34 mouse cellular contexts compared by ENCODE assay signal in genomic region chr5:27453201-27453845, GRCm38 (mm10). TPM values are rescaled to one million over a fixed set of nuclear protein-coding genes. Genes with fewer than 3 reads are reported as not detected.
DNase-seq lines count a peak whose midpoint lies in the region; ATAC-seq and TF ChIP-seq lines count a peak whose summit lies in the region.
"Had no signal": no experiment of that assay in that cellular context is flagged by ENCODE, and none has a peak within 500 bp of the region (broad histone marks: within the 10 kb centered on the region; RNA-seq: fewer than 3 reads in every experiment).

No protein-coding gene starts in this region.

- H3K27ac ChIP-seq in forebrain, postnatal 0 days (ENCODE audit: low read depth, low read length), result no peak overlapping the region
- H3K27ac ChIP-seq in kidney, embryonic 16.5 days (ENCODE audit: low read length), result no peak overlapping the region
- H3K27ac ChIP-seq: embryonic facial prominence, embryonic 13.5 days; forebrain, embryonic 13.5 days; heart, embryonic 15.5 days; hindbrain, embryonic 13.5 days; midbrain, embryonic 15.5 days; neural tube, embryonic 12.5 days; stomach, postnatal 0 days had no signal

- 42% methylated on average over 3 of the region's 3 CpGs for WGBS in forebrain, postnatal 0 days
- WGBS in kidney, embryonic 16.5 days, result 34% methylated on average over 3 of the region's 3 CpGs

- no peak for TF ChIP-seq CTCF in forebrain, postnatal 0 days (IDR thresholded peaks at IDR 0.05; ENCODE audit: low read depth)

- no peaks in the 10 kb centered on the region for H3K27me3 ChIP-seq in forebrain, postnatal 0 days (ENCODE audit: insufficient read depth, low read length)
- H3K27me3 ChIP-seq in kidney, embryonic 16.5 days (ENCODE audit: insufficient read depth, low read length), result no peaks in the 10 kb centered on the region
- H3K27me3 ChIP-seq: embryonic facial prominence, embryonic 13.5 days; forebrain, embryonic 13.5 days; heart, embryonic 15.5 days; hindbrain, embryonic 13.5 days; midbrain, embryonic 15.5 days; neural tube, embryonic 12.5 days; Patski had no signal

- no peaks in the 10 kb centered on the region for H3K36me3 ChIP-seq in forebrain, postnatal 0 days (ENCODE audit: insufficient read depth)
- H3K36me3 ChIP-seq in kidney, embryonic 16.5 days (ENCODE audit: insufficient read depth, low read length), result no peaks in the 10 kb centered on the region
- H3K36me3 ChIP-seq: embryonic facial prominence, embryonic 13.5 days; heart, embryonic 15.5 days; hindbrain, embryonic 13.5 days; midbrain, embryonic 15.5 days; neural tube, embryonic 12.5 days had no signal

- no peak overlapping the region for H3K9ac ChIP-seq in forebrain, postnatal 0 days
- no peak overlapping the region for H3K9ac ChIP-seq in kidney, embryonic 16.5 days (replicated peaks; ENCODE audit: low read length)
- H3K9ac ChIP-seq: embryonic facial prominence, embryonic 13.5 days; forebrain, embryonic 13.5 days; heart, embryonic 15.5 days; hindbrain, embryonic 13.5 days; midbrain, embryonic 15.5 days; neural tube, embryonic 12.5 days had no signal

- no peak overlapping the region for H3K4me3 ChIP-seq in forebrain, postnatal 0 days (ENCODE audit: low read depth, low read length)
- no peak overlapping the region for H3K4me3 ChIP-seq in kidney, embryonic 16.5 days (ENCODE audit: low read length)
- H3K4me3 ChIP-seq: embryonic facial prominence, embryonic 13.5 days; erythroblast, embryonic 14.5 days; forebrain, embryonic 13.5 days; heart, embryonic 15.5 days; hindbrain, embryonic 13.5 days; midbrain, embryonic 15.5 days; neural tube, embryonic 12.5 days had no signal

- no peak overlapping the region for H3K4me2 ChIP-seq in forebrain, postnatal 0 days (ENCODE audit: low read depth)
- H3K4me2 ChIP-seq in kidney, embryonic 16.5 days (replicated peaks; ENCODE audit: low read depth, low read length), result no peak overlapping the region
- H3K4me2 ChIP-seq: embryonic facial prominence, embryonic 13.5 days; forebrain, embryonic 13.5 days; heart, embryonic 15.5 days; hindbrain, embryonic 13.5 days; midbrain, embryonic 15.5 days; neural tube, embryonic 12.5 days had no signal

- ATAC-seq in cerebellum, adult (ENCODE audit: insufficient number of reproducible peaks, low FRiP score, low TSS enrichment), result peak; percentile 80
- no peak for ATAC-seq in forebrain, postnatal 0 days
- ATAC-seq in kidney, embryonic 16.5 days (ENCODE audit: low FRiP score, low TSS enrichment), result no peak
- ATAC-seq: activated CD4-positive, CD25-positive, alpha-beta regulatory T cell, adult 4 months; forebrain, embryonic 13.5 days; inflammation-experienced regulatory T-cells, adult 6 months; midbrain, embryonic 15.5 days; Patski had no signal

- no peaks in the 10 kb centered on the region for H3K4me1 ChIP-seq in forebrain, postnatal 0 days (ENCODE audit: insufficient read depth)
- no peaks in the 10 kb centered on the region for H3K4me1 ChIP-seq in kidney, embryonic 16.5 days (ENCODE audit: insufficient read depth, low read length)
- H3K4me1 ChIP-seq: embryonic facial prominence, embryonic 13.5 days; forebrain, embryonic 13.5 days; heart, embryonic 15.5 days; hindbrain, embryonic 13.5 days; midbrain, embryonic 15.5 days; neural tube, embryonic 12.5 days had no signal

- DNase-seq in cerebellum, postnatal 4 days (ENCODE audit: low spot score in 2 of 2), result no peak
- peak; percentile 74 for DNase-seq in brain, adult 2 months (ENCODE audit: low read depth, low spot score)
- peak; percentile 73 for DNase-seq in cerebellum, adult 9-10 months
- no peak for DNase-seq in forebrain, postnatal 0 days
- no peak for DNase-seq in thymus, postnatal 36 days
- DNase-seq: adrenal gland, postnatal 10 days; embryo, embryonic 11 days; heart, postnatal 36 days; kidney, adult 8-10 months; kidney, postnatal 14 days; lung, postnatal 4 days; right cerebral cortex, postnatal 14 days; thymus, adult 2 months had no signal

- H3K9me3 ChIP-seq in forebrain, postnatal 0 days (ENCODE audit: low read length), result no peaks in the 10 kb centered on the region
- no peaks in the 10 kb centered on the region for H3K9me3 ChIP-seq in kidney, embryonic 16.5 days (ENCODE audit: low read length)
- H3K9me3 ChIP-seq: embryonic facial prominence, embryonic 13.5 days; forebrain, embryonic 13.5 days; heart, embryonic 15.5 days; hindbrain, embryonic 13.5 days; midbrain, embryonic 15.5 days; neural tube, embryonic 12.5 days had no signal

RNA-seq across cellular contexts. Expression of gene Speer4b, which starts 47.9 kb away (rescaled TPM):
- total RNA-seq in forebrain, postnatal 0 days (2014; rRNA removed), result not detected in 2 replicates
- 0.44 TPM in 1 of 2 replicates, not detected in the other for polyA plus RNA-seq in forebrain, postnatal 0 days (2015; fragmentation: Nextera tagmentation; extraction: Ambion mirVana)
- 0.39 TPM in 1 of 2 replicates, not detected in the other for polyA plus RNA-seq in kidney, embryonic 16.5 days (2015; fragmentation: Nextera tagmentation; extraction: Ambion mirVana)
- total RNA-seq: adrenal gland, postnatal 10 days; gastrocnemius, adult 8-10 months; heart, adult 8-10 months; heart, postnatal 36 days; layer of hippocampus, adult 18-20 months; liver, adult 2 months had no signal
- polyA plus RNA-seq: activated CD4-positive, CD25-positive, alpha-beta regulatory T cell, adult 4 months; embryonic facial prominence, embryonic 13.5 days; erythroblast, embryonic 14.5 days; frontal cortex, adult 2 months; heart, embryonic 15.5 days; inflammation-experienced regulatory T-cells, adult 6 months; limb, embryonic 11.5 days; liver, adult 2 months; liver, embryonic 16.5 days; lung, embryonic 16.5 days; Patski; stomach, postnatal 0 days; thymus, adult 2 months had no signal

Comparison
In these comparisons a context has a peak if more than half of its experiments do, and no peak if none do; other contexts are left out.
1. DNase-seq: peak in brain, adult 2 months (single experiment) and cerebellum, adult 9-10 months (single experiment); none in cerebellum, postnatal 4 days (0 of 2), forebrain, postnatal 0 days (single experiment) and thymus, postnatal 36 days (0 of 2).